Mouse (Mus musculus): ENCODE measurements around the gene Asb15.

DNA sequence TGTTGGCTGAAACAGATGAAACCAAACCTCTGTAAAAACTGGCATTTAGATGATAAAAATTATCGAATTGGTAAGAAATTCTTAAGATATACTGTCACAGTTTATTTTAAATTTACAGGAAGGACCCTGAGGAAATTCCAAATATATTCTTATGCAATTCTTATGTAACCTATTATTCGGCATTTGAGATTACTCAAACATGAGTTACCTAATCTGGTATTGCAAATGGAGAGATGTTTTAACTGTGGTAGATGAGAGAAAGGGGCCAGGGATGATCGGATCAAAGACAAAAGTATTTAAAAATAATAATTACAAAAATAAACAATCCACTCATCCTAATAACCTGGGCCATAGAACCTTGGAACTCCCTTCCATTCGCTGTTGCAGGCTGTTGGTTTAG is 82.4 kb downstream of the Asb15 start:
- TF ChIP-seq CTCF (IDR thresholded peaks at IDR 0.05; ENCODE audit: insufficient read depth, low read depth, low read length), result no peak
- TF ChIP-seq POLR2A (IDR thresholded peaks at IDR 0.05; ENCODE audit: insufficient read depth, low read depth, low read length), result no peak
